Mouse (Mus musculus) layer of hippocampus, postnatal 14 days (tissue): ENCODE measurements around the gene Mblac2. TPM values are rescaled to one million over a fixed set of nuclear protein-coding genes. Genes with fewer than 3 reads are reported as not detected.
"Not testable (repeated sequence)": the region's sequence is repeated elsewhere in the genome, so short reads cannot be mapped to it uniquely, and the experiment has no call there.

Experiments used
- DNase-seq, 2 experiments: peaks; one replicate each; pipeline ENCODE4 v3.0.0; 2021 to 2022; ENCODE audit warnings: low spot score in 2 of 2, mixed read lengths in 1 of 2
- long read RNA-seq, 2 experiments: library from polyadenylated mRNA; stranded (forward); transcript quantifications; one replicate each; pipeline ENCODE4 v2.0.0; 2021
- total RNA-seq, 2 experiments: library from RNA; stranded (reverse); gene quantifications; 2 replicates each; pipeline ENCODE4 v1.2.3; 2021

The Mblac2 gene
- total RNA-seq: 10 to 100 TPM; 28.4 to 29.2 TPM
- long read RNA-seq, experiment 1, transcript Mblac2-201 (2 exons, 3,957 nt): major isoform, 10 of 18 reads
- long read RNA-seq, experiment 1, partial matches to known transcripts: 0 of 18 reads
- long read RNA-seq, experiment 1, other reads (novel, unspliced or antisense): 7 of 18 reads
- long read RNA-seq, experiment 2, transcript Mblac2-201 (2 exons, 3,957 nt): major isoform, 27 of 30 reads
- long read RNA-seq, experiment 2, partial matches to known transcripts: 0 of 30 reads
- long read RNA-seq, experiment 2, other reads (novel, unspliced or antisense): 3 of 30 reads

GRCm38 (mm10) chr13:81710775-81711545, at the start of gene Mblac2, which contains the start of gene Polr3g:
Gene Mblac2 (plus strand): TSS chr13:81711341.
Gene Polr3g (minus strand): TSS chr13:81711013.
- DNase-seq: peak; percentile 95

- peak in 1 of 2 experiments; percentile 48 for DNase-seq
Observed at GRCm38 (mm10) chr13:81663566-81664330, 47.4 kb upstream of the Mblac2 start.

GRCm38 (mm10) chr13:81664331-81664698, 46.8 kb upstream of the Mblac2 start:
- DNase-seq: no peak

GRCm38 (mm10) chr13:81667713-81668112, 43.4 kb upstream of the Mblac2 start:
- DNase-seq: no peak

GRCm38 (mm10) chr13:81675333-81675732, 35.8 kb upstream of the Mblac2 start:
- DNase-seq: no peak

- DNase-seq: no peak
Observed at GRCm38 (mm10) chr13:81683107-81683506, 28.0 kb upstream of the Mblac2 start.

GRCm38 (mm10) chr13:81684258-81684657, 26.9 kb upstream of the Mblac2 start:
- no peak for DNase-seq

- DNase-seq: no peak
Observed at GRCm38 (mm10) chr13:81684884-81685283, 26.3 kb upstream of the Mblac2 start.

- no peak for DNase-seq
Observed at GRCm38 (mm10) chr13:81689587-81689986, 21.6 kb upstream of the Mblac2 start.

- DNase-seq: no peak
Observed at GRCm38 (mm10) chr13:81690477-81690876, 20.7 kb upstream of the Mblac2 start.

GRCm38 (mm10) chr13:81691606-81692005, 19.5 kb upstream of the Mblac2 start:
- peak in 1 of 2 experiments; percentile 36 for DNase-seq

- DNase-seq: no peak
Observed at GRCm38 (mm10) chr13:81694446-81694845, 16.7 kb upstream of the Mblac2 start.

- no peak for DNase-seq
Observed at GRCm38 (mm10) chr13:81703148-81703547, 8.0 kb upstream of the Mblac2 start.

GRCm38 (mm10) chr13:81703621-81704020, 7.5 kb upstream of the Mblac2 start:
- DNase-seq: no peak

GRCm38 (mm10) chr13:81706311-81706710, 4.8 kb upstream of the Mblac2 start:
- DNase-seq: no peak

- DNase-seq: no peak
Observed at GRCm38 (mm10) chr13:81709805-81710204, 1.3 kb upstream of the Mblac2 start.

GRCm38 (mm10) chr13:81710266-81710665, 875 bp upstream of the Mblac2 start:
- no peak for DNase-seq

GRCm38 (mm10) chr13:81711546-81712371, 618 bp downstream of the Mblac2 start:
- DNase-seq: peak; percentile 48 to 57

GRCm38 (mm10) chr13:81713896-81714295, 2.8 kb downstream of the Mblac2 start:
- DNase-seq: no peak

GRCm38 (mm10) chr13:81728141-81728540, 17.0 kb downstream of the Mblac2 start:
- not testable (repeated sequence) for DNase-seq

- no peak for DNase-seq
Observed at GRCm38 (mm10) chr13:81729102-81729501, 18.0 kb downstream of the Mblac2 start.
